Mouse (Mus musculus): ENCODE data around the gene Ggt6. TPM values are rescaled to one million over a fixed set of nuclear protein-coding genes. Genes with fewer than 3 reads are reported as not detected.

Ggt6 gene
- polyA plus RNA-seq, 1 experiment from 2014 or later = 0.94 TPM

DNA sequence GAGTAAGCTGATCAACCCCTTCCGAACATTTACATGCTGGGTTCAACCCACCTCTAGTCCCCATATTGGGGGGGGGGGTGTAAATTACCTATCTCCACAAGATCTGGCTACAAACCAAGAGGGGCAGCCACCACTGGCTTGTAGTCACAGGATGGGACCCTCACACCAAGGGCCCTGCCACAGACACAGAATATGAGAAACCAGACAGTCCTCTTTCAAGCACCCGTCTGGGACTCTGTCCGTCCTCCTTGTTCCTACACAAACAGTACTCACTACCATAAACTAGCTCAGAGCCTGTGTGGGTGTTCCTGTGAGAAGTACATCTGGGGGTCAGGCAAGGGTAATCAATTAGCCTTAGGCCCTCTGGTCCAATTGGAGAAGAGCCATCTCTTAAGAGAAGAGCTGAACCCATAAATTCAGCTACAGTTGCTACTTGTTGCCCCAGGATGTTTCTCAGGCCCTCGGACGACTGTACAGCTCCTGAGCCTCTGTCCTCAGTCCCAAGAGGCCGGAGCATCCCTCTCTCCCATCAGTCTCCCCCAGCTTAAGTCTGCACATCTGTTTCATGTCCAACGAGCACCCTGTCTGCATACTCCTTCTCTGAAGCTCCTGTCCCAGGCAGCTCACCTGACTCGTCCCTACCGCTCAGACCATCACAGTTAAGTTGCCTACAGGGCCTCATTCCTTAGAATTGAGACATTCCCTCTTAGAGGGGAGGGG is 26.7 kb upstream of the Ggt6 start:
- Histone ChIP-seq H3K36me3 (ENCODE audit: insufficient read depth, low read length) (no peaks in the 10 kb centered on the region), H3K9me3 (ENCODE audit: low read length) (no peaks in the 10 kb centered on the region), H3K27me3 (replicated peaks; ENCODE audit: insufficient read depth, low read length) (no peaks in the 10 kb centered on the region), H3K4me3 (ENCODE audit: low read depth, low read length) (peak overlapping the region; percentile 65), H3K27ac (ENCODE audit: low read length) (peak overlapping the region; percentile 81), H3K9ac (replicated peaks; ENCODE audit: low read depth) (peak overlapping the region; percentile 29; the same call in 1 of the 2 replicates), H3K4me2 (replicated peaks; ENCODE audit: low read depth, low read length) (peak overlapping the region; percentile 91), H3K4me1 (ENCODE audit: insufficient read depth, low read depth, low read length) (peaks cover 26% of the 10 kb centered on the region; the same call in 1 of the 2 replicates)
- DNase-seq (ENCODE audit: low spot score) (no peak), ATAC-seq (no peak)
- no peak for TF ChIP-seq EP300 (IDR thresholded peaks at IDR 0.05)
- 26% methylated on average over 9 of the region's 9 CpGs for WGBS

GRCm38 (mm10) chr11:72409649-72410385 is 25.5 kb upstream of the Ggt6 start:
- 32% methylated on average over 12 of the region's 12 CpGs for WGBS
- H3K4me1 ChIP-seq (ENCODE audit: insufficient read depth, low read depth, low read length) = peaks cover 28% of the 10 kb centered on the region; the same call in 1 of the 2 replicates
- H3K36me3 ChIP-seq (ENCODE audit: insufficient read depth, low read length) = no peaks in the 10 kb centered on the region
- no peaks in the 10 kb centered on the region for H3K9me3 ChIP-seq (ENCODE audit: low read length)
- H3K27me3 ChIP-seq (replicated peaks; ENCODE audit: insufficient read depth, low read length) = no peaks in the 10 kb centered on the region
- DNase-seq (ENCODE audit: low spot score) = no peak
- no peak for ATAC-seq
- H3K9ac ChIP-seq (replicated peaks; ENCODE audit: low read depth) = 0 out of 2 replicates have a peak overlapping the region, but pooled peaks have one; percentile 32
- peak overlapping the region; percentile 81 for H3K27ac ChIP-seq (ENCODE audit: low read length)
- peak overlapping the region; percentile 65 for H3K4me3 ChIP-seq (ENCODE audit: low read depth, low read length)
- TF ChIP-seq EP300 (IDR thresholded peaks at IDR 0.05) (no peak), CTCF (IDR thresholded peaks at IDR 0.05) (no peak)
- H3K4me2 ChIP-seq (replicated peaks; ENCODE audit: low read depth, low read length) = peak overlapping the region; percentile 91

GRCm38 (mm10) chr11:72410521-72411092 is 24.7 kb upstream of the Ggt6 start:
- no peak for TF ChIP-seq CTCF (IDR thresholded peaks at IDR 0.05)
- TF ChIP-seq EP300 (IDR thresholded peaks at IDR 0.05) = no peak
- DNase-seq (ENCODE audit: low spot score) (no peak), ATAC-seq (0 out of 2 replicates have a peak, but pooled peaks have one; percentile 6)
- peak overlapping the region; percentile 74 for H3K9ac ChIP-seq (replicated peaks; ENCODE audit: low read depth)
- H3K27me3 ChIP-seq (replicated peaks; ENCODE audit: insufficient read depth, low read length) = no peaks in the 10 kb centered on the region
- H3K9me3 ChIP-seq (ENCODE audit: low read length) = no peaks in the 10 kb centered on the region
- WGBS = 3% methylated on average over 25 of the region's 25 CpGs
- H3K36me3 ChIP-seq (ENCODE audit: insufficient read depth, low read length) = no peaks in the 10 kb centered on the region
- H3K4me2 ChIP-seq (replicated peaks; ENCODE audit: low read depth, low read length) = peak overlapping the region; percentile 91
- H3K4me1 ChIP-seq (ENCODE audit: insufficient read depth, low read depth, low read length) = peaks cover 25% of the 10 kb centered on the region; the same call in 1 of the 2 replicates
- H3K4me3 ChIP-seq (ENCODE audit: low read depth, low read length) = peak overlapping the region; percentile 65
- peak overlapping the region; percentile 81 for H3K27ac ChIP-seq (ENCODE audit: low read length)

DNA sequence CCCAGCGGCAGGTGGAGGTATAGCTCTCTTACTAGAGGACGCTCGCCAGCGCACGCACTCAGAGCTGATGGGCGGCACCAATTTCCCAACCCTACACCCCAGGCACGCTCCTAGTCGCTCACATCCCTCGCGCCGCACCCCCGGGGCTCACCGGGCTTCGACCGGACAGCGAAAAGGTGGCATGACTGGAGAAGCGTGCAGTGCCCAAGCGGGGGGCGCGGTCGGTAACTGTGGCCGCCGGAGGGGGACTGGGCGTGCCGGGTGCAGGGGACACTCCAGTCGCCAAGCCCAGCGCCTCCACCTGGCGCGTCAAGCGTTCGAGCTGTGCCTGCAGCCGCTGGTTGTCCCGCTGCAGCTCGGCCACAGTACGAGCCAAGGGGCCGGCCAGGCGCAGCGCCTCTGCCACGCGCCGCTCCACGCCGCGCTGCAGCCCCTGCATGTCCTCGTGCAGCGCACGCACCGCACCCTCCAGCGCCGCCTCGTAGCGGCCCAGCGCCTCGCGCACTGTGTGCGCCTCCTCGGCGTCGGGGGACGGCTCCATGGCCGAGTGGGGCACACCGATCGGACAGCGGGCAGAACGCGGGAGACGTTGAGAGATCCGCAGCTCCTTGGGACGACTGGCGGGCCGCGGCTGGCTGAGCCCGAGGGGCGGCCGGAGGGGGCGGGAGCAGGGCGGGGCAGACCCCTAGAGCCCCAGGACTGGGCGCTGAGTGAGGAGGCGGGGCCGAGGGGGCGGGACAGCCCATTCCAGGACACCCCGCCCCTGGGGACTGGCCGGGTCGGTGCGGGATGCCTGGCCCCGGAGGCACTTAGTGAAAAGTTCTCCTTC is 24.0 kb upstream of the Ggt6 start, which contains the start of gene Smtnl2:
TSS of gene Smtnl2 (minus strand) at position 621 of the 829 bp plus-strand sequence.
- Histone ChIP-seq H3K36me3 (ENCODE audit: insufficient read depth, low read length) (no peaks in the 10 kb centered on the region), H3K27ac (ENCODE audit: low read length) (peak within 1 kb of the TSS; percentile 81), H3K27me3 (replicated peaks; ENCODE audit: insufficient read depth, low read length) (no peaks in the 10 kb centered on the region), H3K4me2 (replicated peaks; ENCODE audit: low read depth, low read length) (peak within 1 kb of the TSS; percentile 91), H3K9ac (replicated peaks; ENCODE audit: low read depth) (peak within 1 kb of the TSS; percentile 74), H3K4me3 (ENCODE audit: low read depth, low read length) (peak within 1 kb of the TSS; percentile 65), H3K4me1 (ENCODE audit: insufficient read depth, low read depth, low read length) (peaks cover 25% of the 10 kb centered on the region; the same call in 1 of the 2 replicates), H3K9me3 (ENCODE audit: low read length) (no peaks in the 10 kb centered on the region)
- DNase-seq (ENCODE audit: low spot score) (peak; percentile 96), ATAC-seq (peak; percentile 95)
- under 1% methylated on average over 71 of the region's 86 CpGs for WGBS
- TF ChIP-seq EP300 (IDR thresholded peaks at IDR 0.05) (no peak), CTCF (IDR thresholded peaks at IDR 0.05) (peak; percentile 64)

- DNase-seq (ENCODE audit: low spot score) = no peak
- ATAC-seq = 0 out of 2 replicates have a peak, but pooled peaks have one; percentile 3
Measured at GRCm38 (mm10) chr11:72411945-72412344, 23.4 kb upstream of the Ggt6 start.

More at GRCm38 (mm10) chr11:72411945-72412344, 23.4 kb upstream of the Ggt6 start:
- peaks cover 21% of the 10 kb centered on the region; the same call in 1 of the 2 replicates for H3K4me1 ChIP-seq (ENCODE audit: insufficient read depth, low read depth, low read length)
- H3K4me2 ChIP-seq (replicated peaks; ENCODE audit: low read depth, low read length) = peak overlapping the region; percentile 91
- no peaks in the 10 kb centered on the region for H3K36me3 ChIP-seq (ENCODE audit: insufficient read depth, low read length)
- 12% methylated on average over 9 of the region's 9 CpGs for WGBS
- TF ChIP-seq CTCF (IDR thresholded peaks at IDR 0.05) (no peak), EP300 (IDR thresholded peaks at IDR 0.05) (no peak)
- H3K9ac ChIP-seq (replicated peaks; ENCODE audit: low read depth) = no peak overlapping the region
- H3K4me3 ChIP-seq (ENCODE audit: low read depth, low read length) = peak overlapping the region; percentile 65; the same call in 1 of the 2 replicates
- H3K27ac ChIP-seq (ENCODE audit: low read length) = peak overlapping the region; percentile 81; the same call in 1 of the 2 replicates
- no peaks in the 10 kb centered on the region for H3K27me3 ChIP-seq (replicated peaks; ENCODE audit: insufficient read depth, low read length)
- H3K9me3 ChIP-seq (ENCODE audit: low read length) = no peaks in the 10 kb centered on the region
